Mouse (Mus musculus) forebrain, postnatal 0 days (tissue): Measurements from ENCODE around the gene Syn3. TPM values are rescaled to one million over a fixed set of nuclear protein-coding genes. Genes with fewer than 3 reads are reported as not detected.

Experiments used
- ATAC-seq: fragments of 200-750 bp; cut with Nextera tagmentation; 2 replicates; pipeline ENCODE4 v1.8.0; 2017; ENCODE audit warnings: mild to moderate bottlenecking, moderate library complexity
- DNase-seq: peaks from one replicate; pipeline ENCODE4 v3.0.0-alpha.2; 2015
- H3K27ac ChIP-seq: fragments of 300-500 bp; sonication (generic); 2 replicates; pipeline ENCODE4 v1.5.1; 2014; ENCODE audit warnings: low read depth, mild to moderate bottlenecking, antibody characterized with exemption, low read length, moderate library complexity, mixed read lengths
- H3K27me3 ChIP-seq: fragments of 300-500 bp; sonication (generic); 2 replicates; pipeline ENCODE4 v1.6.1; 2014; ENCODE audit warnings: mild to moderate bottlenecking, low read length, mixed read lengths; ENCODE audit not compliant: insufficient read depth
- H3K36me3 ChIP-seq: fragments of 300-500 bp; sonication (generic); 2 replicates; pipeline ENCODE4 v1.6.1; 2014; ENCODE audit warnings: mild to moderate bottlenecking, moderate library complexity; ENCODE audit not compliant: insufficient read depth
- H3K4me1 ChIP-seq: fragments of 300-500 bp; sonication (generic); 2 replicates; pipeline ENCODE4 v1.6.1; 2014; ENCODE audit warnings: antibody characterized with exemption; ENCODE audit not compliant: insufficient read depth
- H3K4me2 ChIP-seq: fragments of 300-500 bp; sonication (generic); 2 replicates; pipeline ENCODE4 v1.6.1; 2014; ENCODE audit warnings: low read depth, mild to moderate bottlenecking, moderate library complexity
- H3K4me3 ChIP-seq: fragments of 300-500 bp; sonication (generic); 2 replicates; pipeline ENCODE4 v1.5.1; 2014; ENCODE audit warnings: low read depth, low read length, mixed read lengths
- H3K9ac ChIP-seq: fragments of 300-500 bp; sonication (generic); 2 replicates; pipeline ENCODE4 v1.6.1; 2014; ENCODE audit warnings: mild to moderate bottlenecking
- H3K9me3 ChIP-seq: fragments of 300-500 bp; sonication (generic); 2 replicates; pipeline ENCODE4 v1.6.1; 2016; ENCODE audit warnings: low read length
- CTCF ChIP-seq: sonication (generic); IDR thresholded peaks from 2 replicates; pipeline ENCODE4 v1.5.1; 2016; ENCODE audit warnings: antibody characterized with exemption, control low read depth, low read depth
- WGBS: fragments of 180-500 bp; shearing (Covaris S2); extraction: QIAGEN DNeasy Blood & Tissue Kit; methylation state at CpG from one replicate; pipeline ENCODE4 v1.1.7; 2014; 5-methylcytosine and 5-hydroxymethylcytosine counted together
- polyA plus RNA-seq: library from polyadenylated mRNA; unstranded; fragments of >200 nt; fragmentation: Nextera tagmentation; extraction: Ambion mirVana; gene quantifications from 2 replicates; pipeline ENCODE4 v1.2.1, GENCODE M21; 2015
- total RNA-seq: library from RNA; depleted of rRNA; stranded (reverse); fragments of >200 nt; gene quantifications from 2 replicates; pipeline ENCODE4 v1.2.3, GENCODE M21; 2014

The Syn3 gene
- total and polyA plus RNA-seq, 2 experiments from 2014 or later: 16.4 to 47.6 TPM

DNA sequence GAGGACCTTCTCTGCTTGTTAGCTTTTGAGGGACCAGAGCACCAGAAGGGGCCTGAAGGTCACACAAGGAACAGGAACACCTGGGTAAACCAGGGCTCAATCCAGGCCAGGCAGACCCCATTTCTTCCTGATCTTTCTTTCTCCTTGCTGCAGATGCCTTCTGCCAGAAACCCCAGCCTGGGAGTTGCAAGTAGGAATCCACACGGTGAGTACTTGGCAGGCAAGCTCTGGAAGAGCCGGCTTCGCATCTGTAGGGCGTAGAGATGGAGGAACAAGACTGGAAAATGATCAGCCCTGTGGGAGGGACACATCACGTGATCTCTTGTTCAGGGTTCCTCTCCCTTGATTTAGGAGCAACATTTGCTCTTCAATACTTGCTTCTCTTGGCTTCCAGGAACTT, 310.8 kb downstream of the Syn3 start:
- DNase-seq: no peak
- no peak for TF ChIP-seq CTCF
- 84% methylated on average over 5 of the region's 5 CpGs for WGBS

GRCm38 (mm10) chr10:86183148-86183885, 315.4 kb downstream of the Syn3 start:
- DNase-seq (no peak), ATAC-seq (no peak)

More for the DNA sequence above, 310.8 kb downstream of the Syn3 start:
- Histone ChIP-seq H3K27me3 (no peaks in the 10 kb centered on the region), H3K36me3 (no peaks in the 10 kb centered on the region), H3K27ac (no peak overlapping the region), H3K4me2 (no peak overlapping the region), H3K9me3 (no peaks in the 10 kb centered on the region), H3K9ac (no peak overlapping the region), H3K4me3 (no peak overlapping the region), H3K4me1 (no peaks in the 10 kb centered on the region)
- no peak for ATAC-seq

DNA sequence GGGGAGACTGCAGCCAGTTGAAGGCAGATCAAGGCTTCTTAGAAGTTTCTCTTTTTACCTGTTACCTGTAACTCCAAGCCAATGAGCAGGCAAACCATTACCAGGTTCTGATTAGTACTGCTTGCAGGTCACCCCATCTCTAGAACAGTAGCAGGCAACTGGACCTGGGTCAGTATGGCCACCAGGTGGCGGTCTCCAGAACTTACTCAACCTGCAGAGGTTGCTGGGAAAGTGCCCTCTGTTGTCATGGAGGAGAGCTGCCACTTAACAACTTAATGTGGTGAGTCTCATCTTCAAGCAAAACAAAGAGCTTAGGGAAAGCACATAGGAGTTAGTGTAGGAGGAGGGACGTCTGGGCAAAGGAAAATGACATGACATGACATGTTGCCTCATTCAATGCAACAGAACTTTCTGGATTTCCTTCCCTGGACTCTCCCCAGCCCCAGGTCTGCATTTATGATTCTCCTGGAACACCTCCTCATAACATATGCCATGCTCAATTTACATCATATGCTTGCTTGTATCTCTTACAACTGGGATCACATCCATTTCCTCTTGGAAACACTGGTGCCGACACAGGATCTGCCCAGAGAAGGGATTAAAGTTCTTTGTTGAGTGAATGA, 316.4 kb downstream of the Syn3 start:
- DNase-seq (no peak), ATAC-seq (0 out of 2 replicates have a peak, but pooled peaks have one; percentile 14)
- H3K27me3 ChIP-seq: no peaks in the 10 kb centered on the region
- WGBS: 35% methylated on average over 3 of the region's 3 CpGs
- no peak overlapping the region for H3K9ac ChIP-seq
- TF ChIP-seq CTCF: peak; percentile 65
- H3K27ac ChIP-seq: no peak overlapping the region
- H3K4me2 ChIP-seq: no peak overlapping the region
- H3K36me3 ChIP-seq: no peaks in the 10 kb centered on the region
- no peaks in the 10 kb centered on the region for H3K9me3 ChIP-seq
- H3K4me1 ChIP-seq: no peaks in the 10 kb centered on the region
- no peak overlapping the region for H3K4me3 ChIP-seq

More at GRCm38 (mm10) chr10:86183148-86183885, 315.4 kb downstream of the Syn3 start:
- Histone ChIP-seq H3K36me3 (no peaks in the 10 kb centered on the region), H3K4me1 (no peaks in the 10 kb centered on the region), H3K27me3 (no peaks in the 10 kb centered on the region), H3K9ac (no peak overlapping the region), H3K27ac (peak overlapping the region; percentile 59; the same call in 1 of the 2 replicates), H3K9me3 (no peaks in the 10 kb centered on the region), H3K4me3 (no peak overlapping the region), H3K4me2 (no peak overlapping the region)
- no peak for TF ChIP-seq CTCF
- WGBS: 68% methylated on average over 8 of the region's 8 CpGs

- Histone ChIP-seq H3K9ac (no peak overlapping the region), H3K4me1 (no peaks in the 10 kb centered on the region), H3K9me3 (no peaks in the 10 kb centered on the region), H3K36me3 (no peaks in the 10 kb centered on the region), H3K4me3 (no peak overlapping the region), H3K27me3 (no peaks in the 10 kb centered on the region), H3K4me2 (no peak overlapping the region), H3K27ac (no peak overlapping the region)
- no peak for ATAC-seq
- no peak for TF ChIP-seq CTCF
- no peak for DNase-seq
- 94% methylated on average over 2 of the region's 2 CpGs for WGBS
Observed at GRCm38 (mm10) chr10:86176411-86176810, 322.3 kb downstream of the Syn3 start.

DNA sequence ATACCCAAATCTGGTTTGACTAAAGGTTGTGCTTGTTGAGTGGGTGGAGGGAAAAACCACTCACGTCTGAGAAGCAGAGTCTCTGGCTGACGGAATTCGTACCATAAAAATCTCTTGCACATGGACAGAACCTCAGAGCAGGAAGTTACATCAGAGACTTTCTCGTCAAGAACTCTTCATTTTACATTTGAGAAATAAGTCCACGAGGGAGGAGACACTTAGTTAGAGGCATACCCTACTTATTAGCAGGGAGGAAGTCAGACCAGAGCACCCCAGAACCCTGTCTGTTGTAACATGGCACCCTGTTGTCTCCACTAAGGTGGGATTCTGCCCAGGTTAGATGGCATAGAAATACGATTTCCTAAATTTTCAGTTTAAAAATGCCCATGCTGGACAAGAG, 324.7 kb downstream of the Syn3 start:
- no peaks in the 10 kb centered on the region for H3K27me3 ChIP-seq
- H3K36me3 ChIP-seq: no peaks in the 10 kb centered on the region
- H3K4me1 ChIP-seq: no peaks in the 10 kb centered on the region
- DNase-seq: no peak
- no peak overlapping the region for H3K27ac ChIP-seq
- H3K4me2 ChIP-seq: no peak overlapping the region
- H3K9ac ChIP-seq: no peak overlapping the region
- 85% methylated on average over 6 of the region's 6 CpGs for WGBS
- no peak for TF ChIP-seq CTCF
- no peaks in the 10 kb centered on the region for H3K9me3 ChIP-seq
- H3K4me3 ChIP-seq: no peak overlapping the region
- no peak for ATAC-seq

GRCm38 (mm10) chr10:86173284-86173683, 325.4 kb downstream of the Syn3 start:
- H3K9ac ChIP-seq: no peak overlapping the region
- no peak for DNase-seq
- H3K9me3 ChIP-seq: no peaks in the 10 kb centered on the region
- WGBS: 93% methylated on average over 4 of the region's 4 CpGs
- H3K4me3 ChIP-seq: no peak overlapping the region
- no peak for TF ChIP-seq CTCF
- no peak overlapping the region for H3K27ac ChIP-seq
- H3K27me3 ChIP-seq: no peaks in the 10 kb centered on the region
- H3K36me3 ChIP-seq: no peaks in the 10 kb centered on the region
- H3K4me2 ChIP-seq: no peak overlapping the region
- ATAC-seq: no peak
- no peaks in the 10 kb centered on the region for H3K4me1 ChIP-seq

GRCm38 (mm10) chr10:86171246-86171645, 327.4 kb downstream of the Syn3 start:
- no peaks in the 10 kb centered on the region for H3K36me3 ChIP-seq
- no peak overlapping the region for H3K27ac ChIP-seq
- H3K4me1 ChIP-seq: no peaks in the 10 kb centered on the region
- H3K27me3 ChIP-seq: no peaks in the 10 kb centered on the region
- H3K4me3 ChIP-seq: no peak overlapping the region
- 93% methylated on average over 1 of the region's 1 CpGs for WGBS
- ATAC-seq: no peak
- no peaks in the 10 kb centered on the region for H3K9me3 ChIP-seq
- no peak for TF ChIP-seq CTCF
- no peak overlapping the region for H3K4me2 ChIP-seq
- no peak overlapping the region for H3K9ac ChIP-seq
- DNase-seq: no peak
